Mouse (Mus musculus): ENCODE data around the gene Gtf3c2. TPM values are rescaled to one million over a fixed set of nuclear protein-coding genes. Genes with fewer than 3 reads are reported as not detected.
"Not testable (repeated sequence)": the region's sequence is repeated elsewhere in the genome, so short reads cannot be mapped to it uniquely, and the experiment has no call there.

Gtf3c2 gene
- polyA plus RNA-seq, 1 experiment from 2014 or later = 78.6 TPM

DNA sequence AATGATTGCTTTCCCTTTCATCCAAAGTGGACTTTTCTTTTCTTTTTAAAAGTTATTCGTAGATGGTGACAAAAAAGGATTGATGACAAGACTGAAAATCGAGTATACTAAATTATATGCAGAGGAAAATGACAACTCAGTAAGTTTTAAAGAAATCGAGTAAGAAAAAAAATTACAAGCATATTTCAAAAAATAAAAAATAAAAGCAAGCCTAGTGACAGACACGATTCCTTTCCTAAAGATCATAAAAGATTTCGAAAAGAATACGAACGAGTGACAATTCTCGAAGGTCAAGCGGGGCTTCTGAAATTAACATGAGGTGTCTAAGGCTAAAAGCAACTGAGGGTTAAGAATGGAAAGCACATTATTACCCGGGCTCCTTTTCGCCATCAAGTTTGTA, 39.5 kb upstream of the Gtf3c2 start:
- H3K9ac ChIP-seq = peak overlapping the region; percentile 86
- H3K36me3 ChIP-seq (ENCODE audit: insufficient read depth) = no peaks in the 10 kb centered on the region
- peaks cover 4% of the 10 kb centered on the region; the same call in 1 of the 2 replicates for H3K4me1 ChIP-seq (ENCODE audit: insufficient read depth)
- peak overlapping the region; percentile 64 for H3K4me2 ChIP-seq
- H3K27ac ChIP-seq (ENCODE audit: low read depth) = peak overlapping the region; percentile 86
- DNase-seq = no peak
- WGBS = 2% methylated on average over 11 of the region's 11 CpGs
- no peak for ATAC-seq (ENCODE audit: insufficient read depth)
- no peaks in the 10 kb centered on the region for H3K27me3 ChIP-seq (ENCODE audit: insufficient read depth, low read length)
- no peaks in the 10 kb centered on the region for H3K9me3 ChIP-seq (ENCODE audit: low read depth, low read length)
- TF ChIP-seq CTCF (IDR thresholded peaks at IDR 0.05; ENCODE audit: low read depth) = no peak
- H3K4me3 ChIP-seq (ENCODE audit: low read depth, low read length) = peak overlapping the region; percentile 84

DNA sequence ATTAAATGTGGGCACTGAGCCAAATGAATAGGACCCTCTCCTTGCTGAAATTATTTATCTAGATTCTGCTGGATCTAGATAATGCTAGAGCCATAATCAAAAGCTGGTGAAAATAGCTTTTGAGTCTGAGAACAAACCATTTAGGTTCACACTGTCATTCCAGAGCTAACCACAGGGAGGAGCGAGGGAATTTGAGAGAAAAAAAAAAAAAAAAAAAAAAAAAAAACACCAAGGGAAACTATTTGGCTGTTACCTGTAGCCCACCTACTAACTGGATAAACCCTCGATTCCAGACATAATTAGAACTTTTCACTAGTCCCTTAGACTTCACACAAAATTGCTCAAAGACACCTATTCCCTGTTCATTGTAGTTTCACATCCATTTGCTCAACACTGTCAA, 39.1 kb upstream of the Gtf3c2 start:
- no peaks in the 10 kb centered on the region for H3K36me3 ChIP-seq (ENCODE audit: insufficient read depth)
- peak overlapping the region; percentile 64 for H3K4me2 ChIP-seq
- H3K4me3 ChIP-seq (ENCODE audit: low read depth, low read length) = peak overlapping the region; percentile 84
- no peak overlapping the region for H3K27ac ChIP-seq (ENCODE audit: low read depth)
- no peaks in the 10 kb centered on the region for H3K27me3 ChIP-seq (ENCODE audit: insufficient read depth, low read length)
- H3K9ac ChIP-seq = no peak overlapping the region
- H3K9me3 ChIP-seq (ENCODE audit: low read depth, low read length) = no peaks in the 10 kb centered on the region
- ATAC-seq (ENCODE audit: insufficient read depth) (no peak), DNase-seq (peak; percentile 81)
- WGBS = 2% methylated on average over 2 of the region's 2 CpGs
- peaks cover 4% of the 10 kb centered on the region; the same call in 1 of the 2 replicates for H3K4me1 ChIP-seq (ENCODE audit: insufficient read depth)
- TF ChIP-seq CTCF (IDR thresholded peaks at IDR 0.05; ENCODE audit: low read depth) = peak; percentile 55

DNA sequence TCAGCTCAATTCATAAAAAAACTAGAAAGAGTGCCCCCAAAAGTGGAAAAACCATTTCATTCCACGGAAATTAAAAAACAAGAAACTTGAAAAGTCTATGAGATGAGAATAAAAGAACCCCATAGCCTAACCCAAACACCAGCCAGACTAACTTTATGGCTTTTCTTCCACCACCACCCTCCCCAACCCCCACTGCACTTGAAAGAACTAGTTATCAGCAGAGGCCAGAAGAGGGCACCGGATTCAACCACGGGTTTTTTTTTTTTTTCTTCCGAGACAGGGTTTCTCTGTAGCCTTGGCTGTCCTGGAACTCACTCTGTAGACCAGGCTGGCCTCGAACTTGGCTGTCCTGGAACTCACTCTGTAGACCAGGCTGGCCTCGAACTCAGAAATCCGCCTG, 38.4 kb upstream of the Gtf3c2 start:
- Histone ChIP-seq H3K27ac (ENCODE audit: low read depth) (no peak overlapping the region), H3K4me2 (peak overlapping the region; percentile 64; the same call in 1 of the 2 replicates), H3K27me3 (ENCODE audit: insufficient read depth, low read length) (no peaks in the 10 kb centered on the region), H3K4me1 (ENCODE audit: insufficient read depth) (peaks cover 4% of the 10 kb centered on the region; the same call in 1 of the 2 replicates), H3K4me3 (ENCODE audit: low read depth, low read length) (no peak overlapping the region), H3K9ac (no peak overlapping the region), H3K36me3 (ENCODE audit: insufficient read depth) (no peaks in the 10 kb centered on the region), H3K9me3 (ENCODE audit: low read depth, low read length) (no peaks in the 10 kb centered on the region)
- no peak for DNase-seq
- no peak for TF ChIP-seq CTCF (IDR thresholded peaks at IDR 0.05; ENCODE audit: low read depth)
- ATAC-seq (ENCODE audit: insufficient read depth) = no peak
- 48% methylated on average over 6 of the region's 7 CpGs for WGBS

DNA sequence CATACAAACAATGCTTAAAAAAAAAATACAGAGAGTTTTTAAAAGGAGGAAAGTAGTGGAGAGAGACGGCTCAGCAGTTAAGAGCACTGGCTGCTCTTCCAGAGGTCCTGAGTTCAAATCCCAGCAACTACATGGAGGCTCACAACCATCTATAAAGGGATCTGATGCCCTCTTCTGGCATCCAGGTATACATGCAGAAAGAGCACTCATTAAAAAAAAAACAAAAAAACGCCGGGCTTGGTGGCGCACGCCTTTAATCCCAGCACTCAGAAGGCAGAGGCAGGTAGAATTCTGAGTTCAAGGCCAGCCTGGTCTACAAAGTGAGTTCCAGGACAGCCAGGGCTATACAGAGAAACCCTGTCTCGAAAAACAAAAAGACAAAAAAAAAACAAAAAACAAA, 36.6 kb upstream of the Gtf3c2 start:
- H3K4me2 ChIP-seq; H3K9me3 ChIP-seq (ENCODE audit: low read depth, low read length); H3K4me1 ChIP-seq (ENCODE audit: insufficient read depth); DNase-seq; H3K36me3 ChIP-seq (ENCODE audit: insufficient read depth); H3K27ac ChIP-seq (ENCODE audit: low read depth); H3K4me3 ChIP-seq (ENCODE audit: low read depth, low read length); H3K9ac ChIP-seq; H3K27me3 ChIP-seq (ENCODE audit: insufficient read depth, low read length); ATAC-seq (ENCODE audit: insufficient read depth): not testable (repeated sequence)
- WGBS = 91% methylated on average over 6 of the region's 6 CpGs

DNA sequence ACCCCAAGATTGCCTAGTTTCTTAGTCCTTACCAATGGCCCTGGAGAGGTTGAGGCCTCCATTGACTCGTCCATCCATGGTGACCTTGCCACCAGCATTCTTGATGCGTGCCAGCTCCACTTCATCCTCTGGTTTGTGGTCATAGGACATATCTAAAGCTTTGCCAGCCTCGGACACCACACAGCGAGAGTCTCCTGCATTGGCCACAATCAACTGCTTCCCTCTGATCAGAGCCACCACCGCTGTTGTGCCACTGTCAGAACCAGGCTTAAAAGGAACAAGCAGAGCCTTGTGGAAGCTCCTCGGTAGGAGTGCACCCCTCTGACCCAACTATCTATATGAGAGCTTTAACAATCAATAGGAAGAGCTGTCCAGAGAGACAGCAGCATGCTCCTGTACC, 24.5 kb upstream of the Gtf3c2 start:
- Histone ChIP-seq H3K27ac (ENCODE audit: low read depth) (no peak overlapping the region), H3K36me3 (ENCODE audit: insufficient read depth) (peaks cover 76% of the 10 kb centered on the region), H3K4me2 (no peak overlapping the region), H3K4me1 (ENCODE audit: insufficient read depth) (peaks cover 4% of the 10 kb centered on the region; the same call in 1 of the 2 replicates), H3K9me3 (ENCODE audit: low read depth, low read length) (peaks cover 6% of the 10 kb centered on the region; the same call in 1 of the 2 replicates), H3K27me3 (ENCODE audit: insufficient read depth, low read length) (no peaks in the 10 kb centered on the region), H3K4me3 (ENCODE audit: low read depth, low read length) (no peak overlapping the region), H3K9ac (no peak overlapping the region)
- TF ChIP-seq CTCF (IDR thresholded peaks at IDR 0.05; ENCODE audit: low read depth) = no peak
- no peak for ATAC-seq (ENCODE audit: insufficient read depth)
- no peak for DNase-seq
- WGBS = 96% methylated on average over 6 of the region's 6 CpGs

DNA sequence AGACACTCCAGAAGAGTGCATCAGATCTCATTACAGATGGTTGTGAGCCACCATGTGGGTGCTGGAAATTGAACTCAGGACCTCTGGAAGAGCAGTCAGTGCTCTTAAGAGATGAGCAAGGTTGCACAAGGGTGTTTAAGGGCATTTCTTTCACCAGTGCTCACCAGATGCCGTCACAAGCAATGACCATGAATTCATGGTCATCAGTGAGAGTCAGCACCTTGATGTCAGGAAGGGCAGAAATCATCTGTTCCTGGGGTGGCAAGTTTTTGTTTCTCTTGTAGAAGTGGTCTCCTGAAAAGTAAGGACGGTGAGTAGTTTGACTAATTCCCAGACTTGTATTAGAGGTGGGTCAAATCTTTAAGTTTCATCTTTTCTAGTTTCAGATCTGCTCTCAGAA, 23.9 kb upstream of the Gtf3c2 start:
- no peak for DNase-seq
- WGBS = 88% methylated on average over 2 of the region's 2 CpGs
- Histone ChIP-seq H3K9ac (no peak overlapping the region), H3K27me3 (ENCODE audit: insufficient read depth, low read length) (no peaks in the 10 kb centered on the region), H3K4me2 (no peak overlapping the region), H3K4me3 (ENCODE audit: low read depth, low read length) (no peak overlapping the region), H3K27ac (ENCODE audit: low read depth) (no peak overlapping the region), H3K4me1 (ENCODE audit: insufficient read depth) (peaks cover 4% of the 10 kb centered on the region; the same call in 1 of the 2 replicates), H3K9me3 (ENCODE audit: low read depth, low read length) (peaks cover 6% of the 10 kb centered on the region; the same call in 1 of the 2 replicates), H3K36me3 (ENCODE audit: insufficient read depth) (peaks cover 82% of the 10 kb centered on the region)
- ATAC-seq (ENCODE audit: insufficient read depth) = no peak
- no peak for TF ChIP-seq CTCF (IDR thresholded peaks at IDR 0.05; ENCODE audit: low read depth)

DNA sequence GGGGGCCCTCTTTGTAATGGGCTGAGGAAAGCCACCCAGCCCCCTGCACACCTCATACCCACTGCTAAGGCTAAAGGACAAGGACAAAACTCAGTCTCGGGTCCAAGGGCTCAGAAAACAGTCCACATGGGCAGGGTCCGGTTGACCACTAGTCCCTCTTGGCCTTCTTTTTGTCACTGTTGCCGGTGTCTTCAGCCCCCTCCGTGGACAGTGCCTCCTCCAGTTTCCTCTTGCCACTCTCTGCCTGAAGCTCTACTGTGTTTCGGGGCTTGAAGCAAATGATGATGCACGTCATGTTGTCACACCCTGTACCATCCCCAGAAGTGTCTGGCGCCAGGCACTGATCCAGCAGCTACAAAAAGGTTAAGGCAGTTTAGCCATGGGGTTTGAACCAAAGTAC, 23.0 kb upstream of the Gtf3c2 start:
- DNase-seq (no peak), ATAC-seq (ENCODE audit: insufficient read depth) (no peak)
- H3K4me1 ChIP-seq (ENCODE audit: insufficient read depth) = peaks cover 4% of the 10 kb centered on the region; the same call in 1 of the 2 replicates
- no peaks in the 10 kb centered on the region for H3K27me3 ChIP-seq (ENCODE audit: insufficient read depth, low read length)
- TF ChIP-seq CTCF (IDR thresholded peaks at IDR 0.05; ENCODE audit: low read depth) = no peak
- peak overlapping the region; percentile 63 for H3K4me2 ChIP-seq
- H3K4me3 ChIP-seq (ENCODE audit: low read depth, low read length) = peak overlapping the region; percentile 83
- peaks cover 82% of the 10 kb centered on the region for H3K36me3 ChIP-seq (ENCODE audit: insufficient read depth)
- H3K27ac ChIP-seq (ENCODE audit: low read depth) = peak overlapping the region; percentile 55
- peaks cover 6% of the 10 kb centered on the region; the same call in 1 of the 2 replicates for H3K9me3 ChIP-seq (ENCODE audit: low read depth, low read length)
- 84% methylated on average over 7 of the region's 7 CpGs for WGBS
- peak overlapping the region; percentile 42 for H3K9ac ChIP-seq
